Mouse (Mus musculus): Measurements from ENCODE around the gene Lmcd1.
A peak's percentile ranks its signal among the peaks of the same experiment; 100 is the strongest.
"Not testable (repeated sequence)": the region's sequence is repeated elsewhere in the genome, so short reads cannot be mapped to it uniquely, and the experiment has no call there.

Lmcd1 gene

DNA sequence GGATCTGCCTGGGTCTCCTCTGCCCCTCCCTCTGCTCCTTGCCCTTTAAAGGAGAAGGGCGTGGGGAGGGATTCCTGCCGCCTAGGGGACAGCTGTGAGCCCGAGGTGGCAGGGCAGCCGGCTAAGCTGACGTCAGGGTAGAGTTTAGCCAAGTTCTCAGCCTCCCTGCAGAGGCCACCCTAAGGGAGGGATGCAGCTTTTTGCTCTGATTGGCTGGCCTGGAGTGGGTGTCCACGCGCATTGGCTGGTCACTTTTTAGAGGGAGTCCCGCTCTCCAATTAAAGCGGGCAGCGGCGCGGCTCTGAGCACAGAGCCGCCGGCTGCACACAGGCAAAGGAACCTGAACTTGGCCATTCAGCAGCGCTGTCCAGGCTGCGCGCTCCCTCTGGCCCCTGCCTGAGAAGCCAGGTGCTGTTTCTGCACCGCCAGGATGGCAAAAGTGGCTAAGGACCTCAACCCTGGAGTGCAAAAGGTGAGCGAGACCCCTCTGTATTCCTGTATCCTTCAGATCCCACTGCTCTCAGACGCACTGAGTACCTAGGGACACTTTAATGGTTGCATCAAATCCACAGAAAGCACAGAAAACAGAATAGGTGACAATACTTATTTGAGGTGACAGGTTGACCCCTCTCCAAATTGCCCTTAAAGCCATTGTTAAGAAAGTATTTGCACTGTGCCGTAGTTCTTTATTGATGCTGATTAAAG, at the start of gene Lmcd1:
Gene Lmcd1, plus strand, starts transcription at position 258 of the 705 bp plus-strand sequence.
- peak; percentile 70 for DNase-seq (ENCODE audit: low spot score)

DNA sequence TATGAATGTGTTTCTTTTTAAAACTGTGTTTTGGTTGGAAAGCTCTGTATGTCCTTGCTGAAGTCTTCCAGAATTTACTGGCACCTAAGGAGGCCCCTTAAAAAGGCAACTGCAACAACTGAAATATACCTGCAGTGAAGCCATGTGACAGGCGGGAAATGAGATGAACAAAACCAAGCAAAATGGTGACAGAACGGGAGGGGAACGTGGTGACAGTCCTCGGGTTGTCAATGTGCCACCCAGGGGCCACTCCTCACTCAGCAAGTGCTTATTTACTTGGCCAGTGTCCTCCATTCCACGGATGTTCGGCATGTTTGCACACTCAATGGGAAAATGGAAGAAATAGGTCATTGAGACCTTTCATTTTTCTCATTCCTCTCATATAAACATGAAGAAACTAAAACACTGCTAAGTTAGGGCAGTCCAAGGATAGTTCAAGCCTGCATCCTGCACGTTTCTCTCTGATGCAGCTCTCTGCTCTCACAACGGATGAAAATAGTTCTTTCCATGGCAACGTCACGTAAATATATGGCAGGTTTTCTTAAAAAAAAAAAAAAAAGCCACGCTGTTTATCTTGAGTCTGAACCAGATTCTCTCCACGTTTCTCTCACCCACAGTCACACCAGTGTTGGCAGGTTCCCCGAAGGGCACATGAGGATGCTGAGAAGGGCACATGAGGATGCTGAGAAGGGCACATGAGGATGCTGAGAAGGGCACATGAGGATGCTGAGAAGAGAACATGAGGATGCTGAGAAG, 49.5 kb upstream of the Lmcd1 start:
- no peak for DNase-seq (ENCODE audit: low spot score)

- no peak for DNase-seq (ENCODE audit: low spot score)
Observed at GRCm38 (mm10) chr6:112236775-112237174, 36.8 kb upstream of the Lmcd1 start.

DNA sequence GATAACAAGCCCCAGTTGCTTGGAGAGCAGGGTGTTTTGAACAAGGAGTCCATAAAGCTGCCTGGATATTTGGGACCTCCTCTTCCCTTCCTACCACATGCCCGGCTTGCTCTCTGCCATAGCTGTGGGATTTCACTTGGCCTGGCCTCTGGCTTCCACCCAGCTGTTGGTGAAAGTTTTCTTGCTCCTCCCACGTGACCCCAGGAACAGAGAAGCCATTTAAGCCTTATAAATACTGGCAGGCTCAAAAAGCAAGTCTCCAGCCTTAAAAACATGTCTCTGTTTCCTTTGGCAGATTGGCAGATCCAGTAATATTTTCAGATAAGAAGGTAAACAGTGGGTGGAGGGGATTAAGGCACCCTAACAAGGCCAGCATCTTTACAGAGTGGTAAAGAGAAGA, 31.3 kb upstream of the Lmcd1 start:
- DNase-seq (ENCODE audit: low spot score), result no peak

DNA sequence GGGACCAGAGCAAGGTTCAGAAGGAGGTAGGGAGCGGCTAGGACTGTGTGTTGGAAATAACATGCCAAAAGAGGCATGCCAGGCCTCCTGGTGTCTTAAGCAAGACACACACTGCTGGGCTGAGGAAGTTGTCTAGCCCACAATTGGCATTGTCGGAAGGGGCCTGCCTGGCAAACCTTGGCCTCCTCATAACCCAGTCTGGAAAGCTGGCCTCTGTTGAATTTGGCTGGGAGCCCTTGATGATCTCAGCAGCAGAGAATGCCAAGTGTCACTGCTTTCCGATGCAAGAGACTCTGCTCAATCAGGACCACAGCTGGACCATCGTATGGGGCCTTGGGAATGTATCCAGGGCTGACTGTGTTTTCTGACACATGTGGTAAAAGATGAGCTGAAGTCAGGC, 27.9 kb upstream of the Lmcd1 start:
- no peak for DNase-seq (ENCODE audit: low spot score)

DNA sequence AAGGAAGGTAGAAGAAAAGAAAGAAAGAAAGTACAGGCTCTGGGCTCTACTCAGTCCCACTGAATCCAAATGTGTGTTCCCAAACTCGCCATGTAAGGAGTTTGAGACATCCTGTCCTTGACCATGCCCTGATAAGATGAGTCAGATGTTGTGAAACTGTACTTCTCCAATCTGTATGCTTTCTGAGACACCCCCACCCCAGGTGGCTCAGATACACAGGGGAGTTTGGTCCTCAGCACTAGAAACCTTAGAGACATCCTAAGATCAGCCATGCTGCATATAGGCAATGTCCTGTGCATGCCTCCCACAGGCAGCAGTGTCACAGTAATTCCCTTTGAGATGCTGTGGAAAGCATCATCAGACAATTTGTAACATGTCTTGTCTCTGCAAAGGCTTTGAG, 26.9 kb upstream of the Lmcd1 start:
- DNase-seq (ENCODE audit: low spot score), result no peak

- not testable (repeated sequence) for DNase-seq (ENCODE audit: low spot score)
Observed at GRCm38 (mm10) chr6:112253943-112254342, 19.6 kb upstream of the Lmcd1 start.

GRCm38 (mm10) chr6:112254967-112255366, 18.6 kb upstream of the Lmcd1 start:
- no peak for DNase-seq (ENCODE audit: low spot score)

DNA sequence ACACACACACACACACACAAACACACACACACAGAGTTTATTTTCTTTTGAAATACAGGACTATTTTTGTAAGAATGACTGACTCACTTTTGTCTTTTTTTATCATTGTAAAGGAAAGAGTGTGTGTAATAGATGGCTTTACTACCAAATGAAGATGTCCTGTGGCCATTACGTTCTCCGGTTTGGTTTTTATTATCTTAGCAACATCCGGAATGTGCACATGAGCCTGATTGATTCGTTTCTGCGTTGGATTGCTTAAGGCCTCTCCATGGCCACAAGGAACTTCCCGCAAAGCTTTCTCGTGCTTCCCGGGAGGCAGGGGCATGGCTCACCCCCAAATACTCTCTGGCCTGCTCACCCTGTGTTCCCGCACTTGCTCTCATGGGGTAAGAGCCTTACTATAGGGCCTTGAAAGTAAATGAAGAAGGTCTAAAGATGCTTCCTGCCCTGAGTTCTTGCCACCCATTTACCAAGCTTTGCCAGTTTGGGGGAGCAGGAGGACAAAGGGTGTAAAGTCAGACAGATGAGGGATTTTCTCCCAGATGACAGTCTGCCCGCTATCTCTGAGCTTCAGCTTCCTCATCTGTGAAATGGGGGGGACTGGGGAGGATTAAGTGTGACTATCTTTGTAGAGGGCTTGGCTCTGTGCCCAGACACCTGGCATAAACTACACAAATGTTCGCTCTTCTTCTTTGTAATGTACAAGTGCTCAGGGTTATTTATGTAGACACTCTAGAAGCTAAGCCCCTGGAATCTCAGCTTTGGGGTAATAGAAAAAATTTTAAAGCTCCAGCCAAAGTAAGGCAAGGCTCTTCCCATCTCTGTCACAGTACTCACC, 18.0 kb upstream of the Lmcd1 start:
- DNase-seq (ENCODE audit: low spot score), result no peak

DNA sequence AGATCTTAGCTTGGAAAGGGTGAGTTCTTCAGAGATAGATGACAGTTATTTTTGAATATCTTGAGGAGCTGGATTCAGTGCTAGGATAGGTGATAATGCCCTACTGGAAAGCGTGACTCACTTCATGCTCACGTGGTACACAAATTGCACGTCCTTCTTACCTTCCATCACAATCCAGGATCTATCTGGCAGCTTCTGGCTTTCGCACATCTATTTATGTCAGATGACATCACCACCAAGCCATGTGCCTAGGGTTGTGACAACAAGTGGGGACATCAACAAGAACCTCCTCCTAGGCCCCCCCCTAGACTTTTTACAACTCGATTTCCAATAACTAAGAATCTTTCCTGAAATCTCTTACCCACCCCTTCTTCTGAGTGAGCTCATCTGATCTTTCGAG, 17.0 kb upstream of the Lmcd1 start:
- DNase-seq (ENCODE audit: low spot score), result no peak

DNA sequence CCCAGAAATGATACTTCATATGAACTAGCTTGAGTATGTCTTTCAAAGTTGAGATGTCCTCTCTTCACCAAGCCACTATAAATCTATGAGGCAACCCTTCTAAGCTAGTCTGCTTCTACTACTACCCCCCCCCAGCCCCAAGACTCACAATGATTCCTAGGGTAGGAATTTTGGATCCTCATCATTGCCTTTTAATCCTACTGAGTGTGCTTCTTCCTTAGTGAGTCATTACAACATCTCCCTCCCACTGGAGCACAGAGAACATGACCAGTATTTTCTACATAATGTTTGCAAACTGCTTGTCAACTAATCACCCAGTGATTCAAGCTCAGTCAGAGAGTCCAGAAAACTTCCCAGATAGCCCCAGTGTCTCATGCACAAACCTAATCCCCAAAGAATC, 12.5 kb upstream of the Lmcd1 start:
- DNase-seq (ENCODE audit: low spot score), result no peak

DNA sequence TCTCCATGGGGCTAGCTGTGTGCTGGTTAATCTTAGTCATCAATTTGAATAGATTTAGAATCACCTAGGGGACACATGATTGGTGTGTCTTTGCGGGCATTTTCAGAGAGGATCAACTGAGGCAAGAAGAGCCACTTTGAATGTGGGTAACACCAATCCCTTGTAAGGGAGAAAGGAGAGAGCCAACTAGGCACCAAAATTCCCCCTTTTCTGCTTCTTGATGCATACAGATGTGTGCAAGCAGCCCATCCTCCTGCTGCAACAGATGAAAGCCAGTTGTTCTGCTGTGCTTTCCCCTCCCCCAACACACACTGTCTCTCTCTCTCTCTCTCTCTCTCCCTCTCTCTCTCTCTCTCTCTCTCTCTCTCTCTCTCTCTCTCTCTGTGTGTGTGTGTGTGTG, 9.2 kb upstream of the Lmcd1 start:
- no peak for DNase-seq (ENCODE audit: low spot score)

DNA sequence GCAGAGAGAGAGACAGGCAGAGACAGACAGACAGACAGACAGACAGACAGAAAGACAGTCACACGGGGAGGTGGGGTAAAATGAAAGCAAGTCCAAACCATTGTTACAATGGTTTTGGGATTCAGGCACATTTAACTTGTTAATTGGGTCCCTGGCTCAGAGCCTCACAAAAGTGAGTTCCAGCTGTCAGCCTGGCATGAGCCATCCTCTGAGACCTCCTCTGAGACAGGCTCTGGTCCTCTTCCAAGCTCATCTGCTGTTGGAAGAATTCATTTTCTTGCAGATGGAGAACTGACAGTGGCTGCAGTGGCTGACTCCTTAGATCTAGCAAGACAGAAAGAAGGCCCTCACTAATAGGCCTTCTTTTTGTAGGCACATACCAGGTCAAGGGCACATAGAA, 6.9 kb upstream of the Lmcd1 start:
- no peak for DNase-seq (ENCODE audit: low spot score)

GRCm38 (mm10) chr6:112267661-112268357, 5.7 kb upstream of the Lmcd1 start:
- no peak for DNase-seq (ENCODE audit: low spot score)

DNA sequence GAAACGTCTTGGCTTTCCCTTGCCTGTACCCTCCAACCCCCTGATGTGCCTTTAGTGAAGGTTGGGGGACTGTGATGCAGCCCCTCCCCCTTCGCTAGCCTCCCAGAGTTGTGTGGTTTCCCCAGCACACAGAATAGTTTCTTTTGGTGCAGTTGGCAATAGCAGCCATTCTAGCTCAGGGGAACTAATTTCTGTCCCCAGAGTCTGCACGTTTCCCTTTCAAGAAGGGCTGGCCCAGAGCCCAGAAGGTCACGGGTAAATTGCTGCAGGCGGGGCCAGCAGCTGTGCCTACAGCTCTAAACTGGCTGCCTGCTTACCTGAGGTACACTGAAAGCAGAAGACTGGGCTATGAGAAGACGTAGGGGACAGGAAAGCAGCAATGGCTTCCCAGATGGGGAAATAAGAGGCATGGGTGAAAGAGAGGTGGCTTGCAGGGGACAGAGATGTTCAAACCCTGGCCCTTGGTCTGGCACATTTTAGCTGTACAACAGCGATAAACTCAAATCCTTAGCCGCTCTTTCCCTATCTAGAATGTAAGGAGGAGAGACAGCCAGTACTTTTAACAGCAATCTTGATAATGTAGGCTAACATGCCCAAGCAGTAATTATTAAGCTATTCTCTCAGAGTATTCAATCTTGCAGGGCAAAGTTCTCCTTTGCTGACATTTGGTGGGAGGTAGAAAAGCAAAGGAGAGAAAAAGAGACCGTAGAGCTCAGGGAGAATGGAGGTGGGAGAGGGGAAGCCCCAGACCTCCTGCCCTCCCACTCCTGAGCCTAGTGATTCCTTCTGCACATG, 900 bp downstream of the Lmcd1 start:
- DNase-seq (ENCODE audit: low spot score), result peak; percentile 4

- no peak for DNase-seq (ENCODE audit: low spot score)
Observed at GRCm38 (mm10) chr6:112275731-112276245, 2.2 kb downstream of the Lmcd1 start.

GRCm38 (mm10) chr6:112278805-112279204, 5.2 kb downstream of the Lmcd1 start:
- no peak for DNase-seq (ENCODE audit: low spot score)

DNA sequence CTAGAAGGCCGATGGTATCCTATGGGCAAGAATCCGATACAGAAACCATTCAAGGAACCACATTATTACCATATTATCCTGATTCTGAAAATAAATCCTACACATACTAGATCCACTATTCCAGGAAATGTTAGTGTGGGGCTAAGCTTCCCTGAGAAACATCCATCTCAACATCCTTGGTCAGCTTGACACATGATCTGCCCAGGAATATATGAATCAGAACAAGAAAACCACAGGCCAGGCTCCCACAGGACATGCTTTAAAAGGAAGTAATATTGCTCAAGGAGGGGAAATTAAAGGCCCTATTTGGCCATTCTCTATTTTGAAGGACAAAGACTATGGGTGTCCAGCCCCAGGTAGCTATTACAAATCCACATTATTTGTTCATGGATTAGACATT, 6.6 kb downstream of the Lmcd1 start:
- no peak for DNase-seq (ENCODE audit: low spot score)

DNA sequence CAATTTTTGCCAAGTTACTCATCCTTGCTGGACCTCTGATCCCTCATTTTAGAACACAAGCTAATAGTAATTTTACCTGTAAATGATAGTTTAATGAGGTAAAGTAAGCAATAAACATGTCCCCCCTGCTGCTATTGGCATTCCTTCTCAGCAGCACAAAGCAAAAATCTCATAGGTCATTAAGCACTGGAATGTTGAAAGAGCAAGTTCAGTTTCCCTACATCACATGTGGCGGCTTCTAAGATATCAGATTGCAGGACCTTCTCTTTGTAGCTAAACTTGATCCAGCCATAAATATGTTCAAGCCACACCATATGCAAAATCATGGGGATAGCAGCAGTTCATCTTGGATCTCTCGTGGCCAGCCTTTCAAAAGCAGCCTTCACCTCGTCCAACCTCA, 7.4 kb downstream of the Lmcd1 start:
- no peak for DNase-seq (ENCODE audit: low spot score)

GRCm38 (mm10) chr6:112281935-112282334, 8.4 kb downstream of the Lmcd1 start:
- DNase-seq (ENCODE audit: low spot score), result no peak

DNA sequence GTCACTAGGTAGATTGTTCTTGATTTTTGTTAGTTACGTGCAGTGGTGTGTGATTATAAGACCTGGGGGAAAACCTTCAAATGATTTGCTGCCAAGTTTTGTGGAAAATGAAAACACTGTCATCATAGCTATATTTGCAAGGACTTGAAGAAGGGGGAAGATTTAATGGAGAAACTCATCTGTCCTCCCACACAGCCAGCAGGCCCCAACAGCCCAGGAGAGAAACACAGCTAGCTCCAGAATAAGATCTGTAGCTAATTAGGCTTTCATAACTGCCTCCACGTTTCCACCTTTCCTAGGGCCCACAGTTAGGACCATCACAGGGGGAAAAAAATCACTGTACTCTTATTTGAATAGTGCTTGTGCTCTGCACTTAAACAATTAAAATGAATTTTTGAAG, 10.5 kb downstream of the Lmcd1 start:
- no peak for DNase-seq (ENCODE audit: low spot score)
